Mouse (Mus musculus): ENCODE results near the gene Parn.

GRCm38 (mm10) chr16:13565291-13565690, 102.7 kb downstream of the Parn start:
- TF ChIP-seq CTCF (IDR thresholded peaks at IDR 0.05 in 2 of 3, conservative IDR thresholded peaks at IDR 0.05 in 1 of 3; ENCODE audit: control insufficient read depth in 1 of 3, insufficient read depth in 1 of 3, low read depth in 2 of 3, low read length in 3 of 3, poor library complexity in 1 of 3, severe bottlenecking in 1 of 3) (no peak), TAL1 (IDR thresholded peaks at IDR 0.05; ENCODE audit: low read length) (no peak), CHD1 (IDR thresholded peaks at IDR 0.05; ENCODE audit: low read depth, low read length) (no peak), HCFC1 (IDR thresholded peaks at IDR 0.05; ENCODE audit: low read depth, low read length) (no peak), CHD2 (IDR thresholded peaks at IDR 0.05; ENCODE audit: low read length) (no peak), TCF12 (IDR thresholded peaks at IDR 0.05; ENCODE audit: low read depth, low read length) (no peak), MAFK (IDR thresholded peaks at IDR 0.05; ENCODE audit: borderline replicate concordance, low read depth, low read length) (no peak), GATA1 (IDR thresholded peaks at IDR 0.05; ENCODE audit: low read depth, low read length) (no peak), MEF2A (IDR thresholded peaks at IDR 0.05; ENCODE audit: extremely low read depth, insufficient replicate concordance, low read depth, low read length, poor library complexity, severe bottlenecking) (no peak), ZKSCAN1 (IDR thresholded peaks at IDR 0.05; ENCODE audit: low read depth, low read length) (no peak), POLR2A (IDR thresholded peaks at IDR 0.05; ENCODE audit: control insufficient read depth in 1 of 2, insufficient read depth in 1 of 2, low read depth in 1 of 2, low read length in 2 of 2, poor library complexity in 1 of 2) (no peak), KAT2A (conservative IDR thresholded peaks at IDR 0.05; ENCODE audit: low read depth, low read length) (no peak), USF2 (IDR thresholded peaks at IDR 0.05; ENCODE audit: borderline replicate concordance in 1 of 2, insufficient read depth in 1 of 2, low read depth in 1 of 2, low read length in 2 of 2) (no peak), ETS1 (IDR thresholded peaks at IDR 0.05; ENCODE audit: low read depth, low read length) (no peak)

Measured in MEL (cell line).